Mouse (Mus musculus): ENCODE measurements around the gene Hk3. TPM values are rescaled to one million over a fixed set of nuclear protein-coding genes. Genes with fewer than 3 reads are reported as not detected.
A peak's percentile ranks its signal among the peaks of the same experiment; 100 is the strongest.

Hk3 gene
- polyA plus RNA-seq, 1 experiment, result 0.74 TPM

- Histone ChIP-seq H3K4me3 (replicated peaks; ENCODE audit: insufficient read depth, low read depth, low read length) (no peak overlapping the region), H3K4me1 (ENCODE audit: control insufficient read depth, insufficient read depth, low read length) (0 out of 2 replicates have a peak, but pooled peaks cover 3% of the 10 kb centered on the region), H3K27ac (ENCODE audit: insufficient read depth, low read length) (no peak overlapping the region), H3K27me3 (ENCODE audit: control insufficient read depth, insufficient read depth, low read length) (no peaks in the 10 kb centered on the region)
- TF ChIP-seq POLR2A (IDR thresholded peaks at IDR 0.05; ENCODE audit: borderline replicate concordance, insufficient read depth, low read length) (no peak), CTCF (IDR thresholded peaks at IDR 0.05; ENCODE audit: borderline replicate concordance, insufficient read depth, low read depth, low read length) (peak; percentile 36; the same call in 1 of the 2 replicates)
- DNase-seq, result no peak
- WGBS, result 38% methylated on average over 9 of the region's 9 CpGs
Observed at GRCm38 (mm10) chr13:55013702-55014344, 7.4 kb downstream of the Hk3 start.

GRCm38 (mm10) chr13:55011981-55012478 lies 9.2 kb downstream of the Hk3 start:
- Histone ChIP-seq H3K4me3 (replicated peaks; ENCODE audit: insufficient read depth, low read depth, low read length) (no peak overlapping the region), H3K27ac (ENCODE audit: insufficient read depth, low read length) (no peak overlapping the region), H3K4me1 (ENCODE audit: control insufficient read depth, insufficient read depth, low read length) (0 out of 2 replicates have a peak, but pooled peaks cover 3% of the 10 kb centered on the region), H3K27me3 (ENCODE audit: control insufficient read depth, insufficient read depth, low read length) (no peaks in the 10 kb centered on the region)
- TF ChIP-seq CTCF (IDR thresholded peaks at IDR 0.05; ENCODE audit: borderline replicate concordance, insufficient read depth, low read depth, low read length) (peak; percentile 37), POLR2A (IDR thresholded peaks at IDR 0.05; ENCODE audit: borderline replicate concordance, insufficient read depth, low read length) (no peak)
- WGBS, result 11% methylated on average over 14 of the region's 14 CpGs
- peak in 1 of 2 experiments; percentile 44 for DNase-seq

- 0 out of 2 replicates have a peak, but pooled peaks cover 3% of the 10 kb centered on the region for H3K4me1 ChIP-seq (ENCODE audit: control insufficient read depth, insufficient read depth, low read length)
- H3K27me3 ChIP-seq (ENCODE audit: control insufficient read depth, insufficient read depth, low read length), result no peaks in the 10 kb centered on the region
- DNase-seq, result no peak
- H3K4me3 ChIP-seq (replicated peaks; ENCODE audit: insufficient read depth, low read depth, low read length), result no peak overlapping the region
- TF ChIP-seq POLR2A (IDR thresholded peaks at IDR 0.05; ENCODE audit: borderline replicate concordance, insufficient read depth, low read length) (no peak), CTCF (IDR thresholded peaks at IDR 0.05; ENCODE audit: borderline replicate concordance, insufficient read depth, low read depth, low read length) (no peak)
- H3K27ac ChIP-seq (ENCODE audit: insufficient read depth, low read length), result no peak overlapping the region
- WGBS, result 83% methylated on average over 15 of the region's 15 CpGs
Observed at GRCm38 (mm10) chr13:55011103-55011502, 10.1 kb downstream of the Hk3 start.

- Histone ChIP-seq H3K4me1 (ENCODE audit: control insufficient read depth, insufficient read depth, low read length) (peaks cover 12% of the 10 kb centered on the region; the same call in 1 of the 2 replicates), H3K4me3 (replicated peaks; ENCODE audit: insufficient read depth, low read depth, low read length) (no peak overlapping the region), H3K27me3 (ENCODE audit: control insufficient read depth, insufficient read depth, low read length) (no peaks in the 10 kb centered on the region), H3K27ac (ENCODE audit: insufficient read depth, low read length) (no peak overlapping the region)
- no peak for TF ChIP-seq CTCF (IDR thresholded peaks at IDR 0.05; ENCODE audit: borderline replicate concordance, insufficient read depth, low read depth, low read length)
- no peak for TF ChIP-seq POLR2A (IDR thresholded peaks at IDR 0.05; ENCODE audit: borderline replicate concordance, insufficient read depth, low read length)
- DNase-seq, result no peak
- 52% methylated on average over 6 of the region's 6 CpGs for WGBS
Observed at GRCm38 (mm10) chr13:55008589-55008988, 12.6 kb downstream of the Hk3 start.

GRCm38 (mm10) chr13:55006415-55006742 lies 14.8 kb downstream of the Hk3 start:
- Histone ChIP-seq H3K27me3 (ENCODE audit: control insufficient read depth, insufficient read depth, low read length) (no peaks in the 10 kb centered on the region), H3K4me3 (replicated peaks; ENCODE audit: insufficient read depth, low read depth, low read length) (no peak overlapping the region), H3K4me1 (ENCODE audit: control insufficient read depth, insufficient read depth, low read length) (peaks cover 9% of the 10 kb centered on the region; the same call in 1 of the 2 replicates), H3K27ac (ENCODE audit: insufficient read depth, low read length) (no peak overlapping the region)
- no peak for TF ChIP-seq CTCF (IDR thresholded peaks at IDR 0.05; ENCODE audit: borderline replicate concordance, insufficient read depth, low read depth, low read length)
- WGBS, result 37% methylated on average over 7 of the region's 7 CpGs
- peak in 1 of 2 experiments; percentile 34 for DNase-seq

GRCm38 (mm10) chr13:55005691-55006414 lies 15.3 kb downstream of the Hk3 start:
- 67% methylated on average over 31 of the region's 31 CpGs for WGBS
- Histone ChIP-seq H3K27ac (ENCODE audit: insufficient read depth, low read length) (no peak overlapping the region), H3K4me1 (ENCODE audit: control insufficient read depth, insufficient read depth, low read length) (peaks cover 9% of the 10 kb centered on the region; the same call in 1 of the 2 replicates), H3K4me3 (replicated peaks; ENCODE audit: insufficient read depth, low read depth, low read length) (no peak overlapping the region), H3K27me3 (ENCODE audit: control insufficient read depth, insufficient read depth, low read length) (no peaks in the 10 kb centered on the region)
- peak in 1 of 2 experiments; percentile 19 for DNase-seq
- no peak for TF ChIP-seq CTCF (IDR thresholded peaks at IDR 0.05; ENCODE audit: borderline replicate concordance, insufficient read depth, low read depth, low read length)
- TF ChIP-seq POLR2A (IDR thresholded peaks at IDR 0.05; ENCODE audit: borderline replicate concordance, insufficient read depth, low read length), result no peak

- TF ChIP-seq POLR2A (IDR thresholded peaks at IDR 0.05; ENCODE audit: borderline replicate concordance, insufficient read depth, low read length) (no peak), CTCF (IDR thresholded peaks at IDR 0.05; ENCODE audit: borderline replicate concordance, insufficient read depth, low read depth, low read length) (no peak)
- no peak overlapping the region for H3K27ac ChIP-seq (ENCODE audit: insufficient read depth, low read length)
- WGBS, result 44% methylated on average over 11 of the region's 11 CpGs
- H3K4me3 ChIP-seq (replicated peaks; ENCODE audit: insufficient read depth, low read depth, low read length), result no peak overlapping the region
- no peaks in the 10 kb centered on the region for H3K27me3 ChIP-seq (ENCODE audit: control insufficient read depth, insufficient read depth, low read length)
- peak; percentile 39 to 45 for DNase-seq
- H3K4me1 ChIP-seq (ENCODE audit: control insufficient read depth, insufficient read depth, low read length), result peaks cover 9% of the 10 kb centered on the region; the same call in 1 of the 2 replicates
Observed at GRCm38 (mm10) chr13:55004646-55005045, 16.5 kb downstream of the Hk3 start.
